Mouse (Mus musculus): Measurements from ENCODE around the gene Utp14a. TPM values are rescaled to one million over a fixed set of nuclear protein-coding genes. Genes with fewer than 3 reads are reported as not detected.
"Not testable (repeated sequence)": the region's sequence is repeated elsewhere in the genome, so short reads cannot be mapped to it uniquely, and the experiment has no call there.

Gene Utp14a
- polyA plus RNA-seq (2012; fragmentation: generic; extraction: Trizol), result 12.2 TPM

GRCm38 (mm10) chrX:48256468-48257007 lies at the start of gene Utp14a:
TSS of gene Utp14a (plus strand) at chrX:48256862.
- peak within 1 kb of the TSS; percentile 91 for H3K4me2 ChIP-seq (ENCODE audit: low read depth)
- no peaks in the 10 kb centered on the region for H3K27me3 ChIP-seq (ENCODE audit: control insufficient read depth, insufficient read depth, insufficient read length)
- no peaks in the 10 kb centered on the region for H3K36me3 ChIP-seq (ENCODE audit: control insufficient read depth, insufficient read depth)
- H3ac ChIP-seq (ENCODE audit: control insufficient read depth, insufficient read length), result no peak within 1 kb of the TSS
- TF ChIP-seq POLR2AphosphoS2 (IDR thresholded peaks at IDR 0.05; ENCODE audit: insufficient read length, low read depth), result no peak
- peak; percentile 62 for TF ChIP-seq POLR2A (IDR thresholded peaks at IDR 0.05; ENCODE audit: insufficient read length, low read depth)
- peak within 1 kb of the TSS; percentile 72 for H3K4me3 ChIP-seq
- H3K79me2 ChIP-seq (ENCODE audit: control insufficient read depth, insufficient read depth), result peaks cover 17% of the 10 kb centered on the region

- Histone ChIP-seq H3ac (ENCODE audit: control insufficient read depth, insufficient read length) (peak overlapping the region; percentile 64), H3K79me2 (ENCODE audit: control insufficient read depth, insufficient read depth) (no peaks in the 10 kb centered on the region), H3K27me3 (ENCODE audit: control insufficient read depth, insufficient read depth, insufficient read length) (no peaks in the 10 kb centered on the region), H3K4me2 (ENCODE audit: low read depth) (peak overlapping the region; percentile 64), H3K4me3 (peak overlapping the region; percentile 64), H3K36me3 (ENCODE audit: control insufficient read depth, insufficient read depth) (no peaks in the 10 kb centered on the region)
- no peak for TF ChIP-seq CEBPB (IDR thresholded peaks at IDR 0.05; ENCODE audit: insufficient read depth, poor library complexity, severe bottlenecking)
- TF ChIP-seq POLR2A (IDR thresholded peaks at IDR 0.05; ENCODE audit: insufficient read length, low read depth), result no peak
- TF ChIP-seq USF1 (IDR thresholded peaks at IDR 0.05; ENCODE audit: low read depth), result no peak
- TF ChIP-seq SRF (IDR thresholded peaks at IDR 0.05; ENCODE audit: control insufficient read depth, insufficient read length, low read depth), result no peak
- no peak for TF ChIP-seq MYOD1 (IDR thresholded peaks at IDR 0.05; ENCODE audit: control insufficient read depth in 1 of 3, insufficient read length in 2 of 3, low read depth in 2 of 3)
- no peak for TF ChIP-seq REST (IDR thresholded peaks at IDR 0.05; ENCODE audit: insufficient read depth, insufficient read length)
- TF ChIP-seq TCF3 (IDR thresholded peaks at IDR 0.05; ENCODE audit: insufficient read length, low read depth), result no peak
- TF ChIP-seq MYOG (IDR thresholded peaks at IDR 0.05; ENCODE audit: control insufficient read depth in 1 of 3, insufficient read depth in 1 of 3, insufficient read length in 2 of 3, low read depth in 2 of 3), result no peak
- TF ChIP-seq MAX (IDR thresholded peaks at IDR 0.05; ENCODE audit: low read depth), result no peak
- no peak for TF ChIP-seq POLR2AphosphoS2 (IDR thresholded peaks at IDR 0.05; ENCODE audit: insufficient read length, low read depth)
- TF ChIP-seq TCF12 (IDR thresholded peaks at IDR 0.05; ENCODE audit: insufficient read depth, poor library complexity, severe bottlenecking), result no peak
- no peak for TF ChIP-seq E2F4 (IDR thresholded peaks at IDR 0.05; ENCODE audit: insufficient read depth)
These were observed 48.7 kb upstream of the Utp14a start for GRCm38 (mm10) chrX:48207761-48208487.

GRCm38 (mm10) chrX:48208519-48209185 lies 48.0 kb upstream of the Utp14a start, which contains the start of gene Zdhhc9:
TSS of gene Zdhhc9 (minus strand) at chrX:48208878.
- H3K4me3 ChIP-seq, result peak within 1 kb of the TSS; percentile 64

GRCm38 (mm10) chrX:48209746-48210145 lies 46.9 kb upstream of the Utp14a start:
- not testable (repeated sequence) for H3K27me3 ChIP-seq (ENCODE audit: control insufficient read depth, insufficient read depth, insufficient read length); H3K4me3 ChIP-seq; H3ac ChIP-seq (ENCODE audit: control insufficient read depth, insufficient read length); H3K79me2 ChIP-seq (ENCODE audit: control insufficient read depth, insufficient read depth); H3K4me2 ChIP-seq (ENCODE audit: low read depth); H3K36me3 ChIP-seq (ENCODE audit: control insufficient read depth, insufficient read depth)

More at GRCm38 (mm10) chrX:48208519-48209185, 48.0 kb upstream of the Utp14a start, which contains the start of gene Zdhhc9:
- H3K79me2 ChIP-seq (ENCODE audit: control insufficient read depth, insufficient read depth), result no peaks in the 10 kb centered on the region
- no peaks in the 10 kb centered on the region for H3K36me3 ChIP-seq (ENCODE audit: control insufficient read depth, insufficient read depth)
- H3ac ChIP-seq (ENCODE audit: control insufficient read depth, insufficient read length), result peak within 1 kb of the TSS; percentile 64
- peak within 1 kb of the TSS; percentile 83 for H3K4me2 ChIP-seq (ENCODE audit: low read depth)
- TF ChIP-seq POLR2AphosphoS2 (IDR thresholded peaks at IDR 0.05; ENCODE audit: insufficient read length, low read depth) (peak; percentile 35), TCF3 (IDR thresholded peaks at IDR 0.05; ENCODE audit: insufficient read length, low read depth) (no peak), POLR2A (IDR thresholded peaks at IDR 0.05; ENCODE audit: insufficient read length, low read depth) (peak; percentile 40), REST (IDR thresholded peaks at IDR 0.05; ENCODE audit: insufficient read depth, insufficient read length) (no peak)
- H3K27me3 ChIP-seq (ENCODE audit: control insufficient read depth, insufficient read depth, insufficient read length), result no peaks in the 10 kb centered on the region

GRCm38 (mm10) chrX:48219468-48219867 lies 37.2 kb upstream of the Utp14a start:
- Histone ChIP-seq H3ac (ENCODE audit: control insufficient read depth, insufficient read length) (no peak overlapping the region), H3K36me3 (ENCODE audit: control insufficient read depth, insufficient read depth) (no peaks in the 10 kb centered on the region), H3K4me3 (no peak overlapping the region), H3K4me2 (ENCODE audit: low read depth) (no peak overlapping the region), H3K27me3 (ENCODE audit: control insufficient read depth, insufficient read depth, insufficient read length) (no peaks in the 10 kb centered on the region), H3K79me2 (ENCODE audit: control insufficient read depth, insufficient read depth) (no peaks in the 10 kb centered on the region)
- no peak for TF ChIP-seq MYOG (IDR thresholded peaks at IDR 0.05; ENCODE audit: control insufficient read depth in 1 of 3, insufficient read depth in 1 of 3, insufficient read length in 2 of 3, low read depth in 2 of 3)
- TF ChIP-seq POLR2AphosphoS2 (IDR thresholded peaks at IDR 0.05; ENCODE audit: insufficient read length, low read depth), result no peak
- TF ChIP-seq USF1 (IDR thresholded peaks at IDR 0.05; ENCODE audit: low read depth), result no peak
- no peak for TF ChIP-seq TCF12 (IDR thresholded peaks at IDR 0.05; ENCODE audit: insufficient read depth, poor library complexity, severe bottlenecking)
- TF ChIP-seq CEBPB (IDR thresholded peaks at IDR 0.05; ENCODE audit: insufficient read depth, poor library complexity, severe bottlenecking), result no peak
- TF ChIP-seq E2F4 (IDR thresholded peaks at IDR 0.05; ENCODE audit: insufficient read depth), result no peak
- no peak for TF ChIP-seq POLR2A (IDR thresholded peaks at IDR 0.05; ENCODE audit: insufficient read length, low read depth)
- TF ChIP-seq TCF3 (IDR thresholded peaks at IDR 0.05; ENCODE audit: insufficient read length, low read depth), result no peak
- TF ChIP-seq MYOD1 (IDR thresholded peaks at IDR 0.05; ENCODE audit: control insufficient read depth in 1 of 3, insufficient read length in 2 of 3, low read depth in 2 of 3), result no peak
- no peak for TF ChIP-seq REST (IDR thresholded peaks at IDR 0.05; ENCODE audit: insufficient read depth, insufficient read length)
- TF ChIP-seq SRF (IDR thresholded peaks at IDR 0.05; ENCODE audit: control insufficient read depth, insufficient read length, low read depth), result no peak
- TF ChIP-seq MAX (IDR thresholded peaks at IDR 0.05; ENCODE audit: low read depth), result no peak
